Mouse (Mus musculus) mesoderm, embryonic 11.5 days (tissue): ENCODE data around the gene Ddost.
A peak's percentile ranks its signal among the peaks of the same experiment; 100 is the strongest.
"Not testable (repeated sequence)": the region's sequence is repeated elsewhere in the genome, so short reads cannot be mapped to it uniquely, and the experiment has no call there.

ENCODE experiments used
- DNase-seq: peaks from one replicate; pipeline ENCODE4 v3.0.0-alpha.2; 2012; ENCODE audit warnings: low read depth, low spot score

Gene Ddost

DNA sequence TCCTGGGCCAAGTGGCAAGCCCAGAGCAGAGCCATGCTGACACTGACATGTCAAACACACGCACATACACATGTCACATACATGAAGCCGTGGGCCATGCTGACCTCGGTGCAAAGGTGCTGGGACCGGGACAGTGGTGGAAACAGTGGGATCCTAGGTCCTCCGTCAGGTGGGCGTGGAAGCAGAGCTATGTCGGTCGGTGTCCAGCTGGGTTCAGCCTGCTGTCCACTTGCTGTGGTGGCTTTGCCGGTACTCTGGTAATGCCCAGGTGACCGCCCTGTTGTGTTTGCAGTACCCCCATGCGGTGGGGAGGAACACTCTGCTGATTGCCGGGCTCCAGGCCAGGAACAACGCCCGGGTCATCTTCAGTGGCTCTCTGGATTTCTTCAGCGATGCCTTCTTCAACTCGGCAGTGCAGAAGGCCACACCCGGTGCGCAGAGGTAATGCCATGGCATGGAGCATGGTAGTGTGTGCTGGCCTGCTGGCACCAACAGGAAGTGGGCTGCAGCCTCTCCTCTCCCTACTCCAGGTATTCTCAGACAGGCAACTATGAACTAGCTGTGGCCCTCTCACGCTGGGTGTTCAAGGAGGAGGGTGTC is 5.9 kb downstream of the Ddost start:
- DNase-seq = no peak

DNA sequence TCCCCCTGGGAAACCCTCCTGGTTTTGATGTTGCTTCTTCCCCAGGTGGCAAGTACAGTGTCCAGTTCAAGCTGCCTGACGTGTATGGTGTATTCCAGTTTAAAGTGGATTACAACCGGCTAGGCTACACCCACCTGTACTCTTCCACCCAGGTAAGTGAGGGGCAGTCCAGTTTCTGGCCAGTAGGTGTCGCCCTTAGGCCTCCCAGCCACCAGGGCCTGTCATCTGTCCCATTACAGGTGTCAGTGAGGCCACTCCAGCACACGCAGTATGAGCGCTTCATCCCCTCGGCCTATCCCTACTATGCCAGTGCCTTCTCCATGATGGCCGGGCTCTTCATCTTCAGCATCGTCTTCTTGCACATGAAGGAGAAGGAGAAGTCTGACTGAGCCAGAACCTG is 7.1 kb downstream of the Ddost start:
- DNase-seq = no peak

DNA sequence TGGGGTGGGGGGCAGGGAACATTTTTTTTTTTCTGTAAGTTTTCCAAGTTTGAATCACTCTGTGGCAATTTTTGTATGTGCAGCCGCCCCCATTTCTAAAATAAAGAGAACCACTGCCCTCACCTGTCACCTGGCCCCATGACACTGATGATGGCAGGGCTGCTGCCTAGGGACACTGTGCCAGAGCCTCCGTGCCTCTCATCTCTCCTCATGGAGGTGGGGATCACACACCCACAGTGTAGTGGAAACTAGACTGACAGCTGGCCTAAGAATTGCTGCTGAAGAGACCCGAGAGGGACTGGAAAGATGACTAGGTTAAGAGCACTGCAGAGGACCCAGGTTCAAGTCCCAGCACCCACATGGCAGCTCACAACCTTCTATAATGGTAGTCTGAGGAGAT is 7.6 kb downstream of the Ddost start:
- DNase-seq = no peak

DNA sequence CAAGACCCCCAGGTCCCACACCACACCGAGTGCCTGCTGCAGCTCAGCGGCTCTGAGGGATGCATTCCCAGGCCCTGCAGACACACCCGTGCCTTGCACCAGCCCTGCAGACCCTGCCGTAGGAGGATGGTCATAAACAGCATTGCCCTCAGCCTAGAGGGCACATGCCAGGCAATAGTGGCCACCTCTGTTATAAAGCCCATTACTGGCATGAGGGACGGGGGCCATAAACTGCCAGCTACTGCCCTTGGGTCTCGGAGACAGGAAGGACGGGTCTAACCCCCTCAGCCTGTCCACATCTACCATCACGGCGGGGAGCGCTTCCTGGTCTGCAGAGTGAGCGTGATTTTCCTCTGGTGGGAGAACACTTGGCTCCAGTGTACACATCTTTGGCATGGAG is 8.5 kb downstream of the Ddost start:
- DNase-seq = no peak

DNA sequence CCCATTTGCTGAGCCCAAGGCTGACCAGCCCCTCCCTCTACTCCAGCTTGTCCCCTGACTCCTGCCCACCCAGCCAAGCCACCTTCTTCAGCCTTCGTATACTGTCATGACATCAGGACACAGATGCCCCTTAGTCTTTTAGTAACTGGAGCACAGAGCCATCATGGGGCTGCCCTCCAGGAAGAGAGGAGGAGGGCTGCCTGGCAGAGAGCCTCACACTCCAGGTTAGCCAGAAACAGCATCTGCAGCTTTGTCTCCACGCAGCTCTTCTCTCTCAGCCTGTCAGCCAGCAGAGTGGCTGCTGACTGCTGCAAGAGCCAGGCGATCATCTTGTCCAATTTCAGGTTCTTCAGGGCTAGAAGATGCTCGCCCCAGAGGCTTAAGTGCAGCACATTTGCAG is 9.3 kb downstream of the Ddost start:
- no peak for DNase-seq

DNA sequence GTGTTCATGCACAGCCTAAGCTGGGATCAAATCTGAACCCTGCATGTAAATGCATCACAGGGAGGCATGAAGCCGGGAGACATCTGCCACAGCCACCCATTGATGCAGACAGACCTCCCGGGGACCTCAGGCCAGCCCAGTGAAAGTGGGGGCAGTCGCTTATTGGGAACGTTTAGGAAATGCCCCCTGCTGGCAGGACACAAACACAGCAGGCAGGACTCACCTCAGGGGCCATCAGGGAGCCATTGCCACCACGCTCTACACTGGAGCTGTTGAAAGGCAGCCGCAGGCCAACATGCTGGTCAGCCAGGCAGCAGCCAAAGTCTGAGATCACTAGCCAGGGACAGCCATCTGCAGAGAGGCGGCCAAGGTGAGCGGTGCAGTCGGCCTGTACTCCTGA is 11.3 kb downstream of the Ddost start:
- no peak for DNase-seq

DNA sequence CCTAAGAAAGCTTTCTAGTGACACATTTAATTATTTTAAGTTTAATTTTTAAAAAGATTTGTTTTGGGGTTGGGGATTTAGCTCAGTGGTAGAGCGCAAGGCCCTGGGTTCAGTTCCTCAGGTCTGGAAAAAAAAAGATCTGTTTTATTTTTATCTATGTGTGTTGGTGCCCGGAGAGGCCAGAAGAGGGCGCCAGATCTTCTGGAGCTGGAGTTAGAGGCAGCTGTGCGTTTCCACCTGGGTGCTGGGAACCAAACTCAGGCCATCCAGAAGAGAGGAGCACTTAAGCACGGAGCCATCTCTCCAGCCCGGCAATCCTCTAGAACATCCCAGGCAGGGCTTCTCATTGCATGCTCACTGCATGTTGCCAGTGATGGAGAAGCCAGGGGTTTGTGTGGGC is 11.8 kb downstream of the Ddost start:
- DNase-seq = no peak

DNA sequence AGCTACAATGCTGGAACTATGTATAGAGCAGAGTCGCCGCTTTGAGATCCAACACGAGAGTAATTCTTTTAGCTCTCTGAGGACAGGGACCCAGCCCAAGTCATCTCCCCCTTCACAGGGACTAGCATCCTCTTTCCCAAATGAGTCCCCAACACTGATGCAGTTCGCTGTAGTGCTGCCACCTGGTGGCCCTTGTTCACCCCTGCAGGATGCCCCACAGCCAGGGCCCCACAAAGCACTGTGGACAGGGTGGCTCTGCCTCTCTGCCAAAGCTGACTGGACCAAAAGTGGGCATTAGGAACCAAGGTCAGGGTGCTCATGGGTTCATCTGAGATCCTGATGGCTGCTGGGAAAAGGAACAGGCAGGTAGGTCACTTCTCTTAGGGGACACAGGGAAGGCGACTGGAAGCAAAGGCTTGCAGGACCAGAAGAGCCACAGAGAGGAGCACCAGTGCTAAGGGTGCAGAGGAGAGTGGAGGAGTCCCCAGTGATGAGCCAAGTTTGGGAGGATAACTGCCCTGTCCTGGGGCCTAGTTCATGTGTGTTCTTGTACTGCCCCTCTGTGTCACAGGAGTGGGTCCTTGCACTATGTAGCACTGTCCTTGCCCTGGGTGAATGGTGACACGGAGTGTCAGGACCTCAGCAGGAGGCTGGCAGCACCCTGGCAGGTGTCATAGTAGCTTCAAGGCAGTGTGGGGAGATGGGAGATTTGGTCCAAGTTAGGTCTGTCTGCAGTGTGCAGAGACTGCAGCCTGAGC is 14.2 kb downstream of the Ddost start:
- peak; percentile 64 for DNase-seq

DNA sequence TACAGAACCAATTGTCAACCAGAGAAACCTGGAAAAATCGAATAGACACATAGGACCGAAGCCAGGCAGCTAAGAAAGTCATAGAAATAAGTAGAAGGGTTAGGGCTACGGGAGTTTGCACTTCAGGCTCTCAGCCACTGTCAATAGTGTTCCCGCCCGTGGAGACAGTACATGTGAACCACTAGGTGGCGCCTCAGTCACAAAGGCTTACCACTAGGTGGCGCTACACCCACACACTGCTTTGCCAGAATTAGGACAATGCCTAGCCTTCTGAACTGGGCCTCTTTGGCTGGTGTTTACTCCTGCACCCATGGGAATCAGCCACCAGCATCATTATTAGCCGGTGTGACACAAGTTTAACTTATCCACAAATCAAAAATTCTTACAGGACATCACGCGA is 15.0 kb downstream of the Ddost start:
- DNase-seq = peak; percentile 89

DNA sequence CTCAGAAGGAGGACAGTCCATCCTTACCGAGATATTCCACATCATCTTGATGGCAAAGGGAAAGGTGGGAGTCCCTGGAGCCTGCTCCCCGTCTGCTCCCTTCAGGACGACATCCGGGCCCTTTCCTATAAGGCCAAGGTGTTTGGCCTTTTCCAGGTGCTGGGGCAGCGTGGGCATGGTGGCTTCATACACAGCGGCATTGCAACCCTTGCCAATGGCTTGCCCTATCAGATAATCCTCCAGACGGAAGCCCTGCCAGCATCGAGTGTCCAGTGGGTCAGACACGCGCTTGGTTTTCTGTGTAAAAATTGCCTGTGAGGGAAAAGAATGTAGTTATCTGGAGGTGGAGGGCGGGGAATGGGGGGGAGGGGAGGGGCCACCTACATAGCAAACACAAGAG is 16.2 kb downstream of the Ddost start:
- DNase-seq = no peak

DNA sequence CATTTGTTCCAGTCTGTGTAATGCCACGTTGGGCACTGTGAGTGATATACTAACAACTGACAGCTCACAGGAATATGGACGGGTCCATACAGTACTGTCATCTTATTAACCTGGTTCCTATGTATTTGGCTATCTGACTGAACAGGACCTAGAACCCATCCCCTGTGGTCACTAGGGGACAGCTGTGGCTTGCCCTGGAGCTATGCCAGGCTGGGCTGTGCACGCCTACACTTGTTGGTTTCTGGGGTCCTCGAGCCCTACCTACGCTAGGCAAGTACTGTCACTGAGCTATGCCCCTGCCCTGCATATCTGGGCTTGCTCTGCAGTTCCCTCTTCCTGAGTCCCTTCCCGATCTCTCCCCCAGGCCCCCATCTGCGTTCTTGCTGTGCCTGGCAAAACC is 17.0 kb downstream of the Ddost start:
- DNase-seq = no peak

DNA sequence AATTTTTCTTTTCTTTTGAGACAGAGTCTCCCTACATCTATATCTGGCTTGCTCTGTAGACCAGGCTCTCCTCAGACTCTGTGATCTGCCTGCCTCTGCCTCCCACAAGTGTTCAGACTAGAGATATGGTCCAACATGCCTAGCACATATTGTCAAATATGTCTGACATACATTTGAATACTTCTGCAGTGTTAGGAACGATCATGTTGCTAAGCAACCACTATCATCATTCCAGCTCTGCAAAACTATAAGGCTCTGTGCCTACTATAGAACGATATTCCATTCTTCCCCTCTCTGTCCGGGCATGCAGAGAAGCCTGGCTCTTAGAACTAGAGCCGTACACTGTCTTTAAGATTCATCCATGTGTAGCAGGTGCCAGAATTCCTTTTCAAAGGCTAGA is 18.2 kb downstream of the Ddost start:
- DNase-seq = no peak

DNA sequence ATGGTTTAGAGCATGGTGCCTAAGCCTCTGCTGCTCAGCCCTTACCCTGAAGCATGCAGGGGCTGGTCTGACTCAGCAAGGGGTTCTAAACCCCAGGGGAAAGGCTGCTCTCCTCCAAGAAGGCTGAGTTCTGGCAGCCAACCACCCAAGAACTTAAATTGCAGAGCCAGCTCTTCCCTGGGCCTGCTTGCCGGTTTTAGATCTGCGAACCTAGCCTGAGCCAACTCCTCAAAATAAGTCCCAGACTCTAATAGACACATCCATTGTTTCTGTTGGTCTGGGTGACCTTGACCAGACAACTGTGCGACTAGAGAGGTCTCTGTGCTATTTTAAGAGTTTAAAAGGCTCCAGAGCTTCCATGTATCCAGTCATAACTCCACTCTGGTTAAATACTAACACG is 19.2 kb downstream of the Ddost start:
- no peak for DNase-seq

DNA sequence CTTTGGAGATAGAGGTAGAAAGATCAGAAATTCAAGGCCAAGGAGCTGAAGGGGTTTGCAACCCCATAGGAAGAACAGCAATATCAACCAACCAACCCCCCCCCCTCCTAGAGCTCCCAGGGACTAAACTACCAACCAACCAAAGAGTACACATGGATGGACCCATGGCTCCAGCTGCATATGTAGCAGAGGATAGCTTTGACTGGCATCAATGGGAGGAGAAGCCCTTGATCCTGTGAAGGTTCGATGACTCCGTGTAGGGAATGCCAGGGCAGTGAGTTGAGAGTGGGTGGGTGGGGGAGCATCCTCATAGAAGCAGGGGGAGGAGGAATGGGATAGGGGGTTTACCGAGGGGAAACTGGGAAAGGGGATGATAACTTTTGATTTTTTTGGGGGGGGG is 19.9 kb downstream of the Ddost start:
- no peak for DNase-seq

DNA sequence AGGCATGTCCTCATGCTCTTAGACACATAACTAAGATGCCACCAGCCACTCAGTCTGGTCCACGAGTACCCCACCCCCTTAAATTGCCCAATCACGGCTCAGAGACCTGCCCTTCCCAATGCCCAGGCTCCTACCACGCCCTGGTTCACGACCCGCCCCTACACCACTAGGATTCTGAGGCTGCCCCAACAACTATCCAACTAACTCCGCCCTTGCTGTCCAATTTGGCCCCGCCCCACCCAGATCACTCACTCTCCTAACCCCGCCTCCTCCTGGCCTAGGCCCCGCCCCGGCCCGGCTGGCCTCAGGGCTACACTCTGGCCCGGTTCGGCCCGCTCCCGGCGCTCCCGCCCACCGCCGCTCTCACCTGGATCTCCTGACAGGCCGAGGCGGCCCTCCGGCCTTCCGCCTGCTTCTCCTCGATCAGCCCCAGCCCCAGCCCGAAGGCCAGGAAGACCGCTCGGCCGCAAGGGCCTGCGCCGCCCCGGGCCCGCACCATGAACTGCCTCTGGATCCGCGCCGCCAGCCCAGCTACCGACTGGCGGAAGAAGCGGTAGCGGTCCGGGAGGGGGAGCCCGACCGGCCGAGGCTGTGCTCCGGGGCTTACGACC is 21.0 kb downstream of the Ddost start:
- DNase-seq = peak; percentile 87

DNA sequence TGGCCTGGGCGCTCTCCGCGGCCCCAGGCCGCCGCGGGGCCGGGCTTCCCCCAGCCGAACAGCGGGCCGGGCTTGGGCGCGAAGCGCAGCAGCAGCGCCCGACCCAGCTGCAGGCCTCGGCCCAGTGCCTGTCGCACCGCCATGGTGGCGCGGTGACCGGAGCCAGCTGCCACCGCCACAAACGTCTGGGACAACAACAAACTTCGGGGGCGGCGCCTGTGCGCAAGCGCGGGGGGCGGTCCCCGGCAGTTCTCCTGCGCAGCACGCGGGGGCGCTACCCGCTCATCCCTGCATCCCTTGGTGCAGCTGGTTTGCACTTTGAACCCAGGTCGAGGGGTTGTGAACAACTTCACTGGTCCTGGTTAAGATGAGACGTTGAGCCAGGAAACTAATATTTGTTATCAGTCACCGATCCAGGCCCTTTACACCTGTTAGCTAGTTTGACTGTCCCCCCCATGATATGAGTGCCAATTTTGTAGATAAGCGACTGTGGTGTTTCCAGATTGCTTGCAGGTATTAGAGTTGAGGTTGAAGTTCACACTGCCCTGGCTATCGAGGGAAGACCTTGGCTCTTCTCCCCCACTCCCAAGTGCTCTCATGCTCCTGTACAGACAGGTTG is 21.7 kb downstream of the Ddost start, which contains the start of gene Pink1:
Gene Pink1 (minus strand): TSS at position 231 of the 619 bp plus-strand sequence.
- DNase-seq = peak; percentile 88

DNA sequence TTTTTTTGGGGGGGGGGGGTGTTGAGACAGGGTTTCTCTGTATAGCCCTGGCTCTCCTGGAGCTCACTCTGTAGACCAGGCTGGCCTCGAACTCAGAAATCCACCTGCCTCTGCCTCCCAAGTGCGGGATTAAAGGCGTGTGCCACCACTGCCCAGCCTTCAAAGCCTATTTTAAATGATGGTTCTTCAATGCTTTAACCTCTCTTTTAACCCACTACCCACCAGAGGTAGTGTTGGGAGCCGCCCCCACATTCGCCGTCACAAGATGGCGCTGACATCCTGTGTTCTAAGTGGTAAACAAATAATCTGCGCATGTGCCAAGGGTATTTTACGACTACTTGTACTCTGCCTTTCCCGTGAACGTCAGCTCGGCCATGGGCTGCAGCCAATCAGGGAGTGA is 22.6 kb downstream of the Ddost start:
- not testable (repeated sequence) for DNase-seq

DNA sequence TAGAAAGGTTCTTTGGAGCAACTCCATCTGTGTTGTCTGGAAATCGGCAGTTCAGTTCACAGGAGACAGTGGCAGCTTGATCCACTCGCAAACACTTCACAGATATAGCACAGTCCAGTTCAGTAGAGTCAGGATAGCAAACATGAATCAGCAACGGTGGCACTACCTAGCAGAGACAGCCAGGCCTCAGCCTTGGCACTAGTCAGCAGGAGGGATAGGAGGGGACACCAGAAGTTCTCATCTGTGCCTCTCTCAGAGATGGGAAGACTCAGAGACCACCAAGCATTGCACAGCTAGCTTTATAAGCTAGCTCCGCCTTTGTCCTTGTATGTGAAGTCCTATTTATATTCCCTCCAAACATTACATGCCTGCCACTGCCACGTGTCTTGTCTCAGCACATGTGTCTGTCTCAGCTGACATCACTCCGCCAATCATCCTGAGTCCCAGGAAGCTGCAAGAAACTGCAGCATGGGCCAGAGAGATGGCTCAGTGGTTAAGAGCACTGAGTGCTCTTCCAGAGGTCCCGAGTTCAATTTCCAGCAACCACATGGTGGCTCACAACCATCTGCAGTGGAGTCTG is 23.5 kb downstream of the Ddost start:
- DNase-seq = no peak

DNA sequence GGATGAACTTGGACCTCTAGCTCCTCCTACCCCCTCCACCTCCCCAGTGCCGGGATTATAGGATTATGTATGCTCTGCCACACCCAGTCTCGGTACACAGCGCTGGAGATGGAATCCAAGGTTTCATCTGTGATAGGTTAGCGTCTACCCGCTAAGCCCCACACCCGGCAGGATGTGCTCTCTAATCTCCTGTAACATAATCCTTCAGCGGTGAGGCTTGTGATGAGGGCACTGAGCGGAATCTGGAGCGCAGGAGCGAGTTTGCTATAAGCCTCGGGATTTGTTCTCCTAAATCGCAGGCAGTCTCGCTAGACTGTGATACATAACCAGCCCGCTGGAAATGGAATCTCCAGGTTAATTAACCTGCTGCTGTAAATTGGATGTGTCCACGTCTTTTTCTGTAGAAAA is 25.7 kb downstream of the Ddost start:
- peak; percentile 45 for DNase-seq

DNA sequence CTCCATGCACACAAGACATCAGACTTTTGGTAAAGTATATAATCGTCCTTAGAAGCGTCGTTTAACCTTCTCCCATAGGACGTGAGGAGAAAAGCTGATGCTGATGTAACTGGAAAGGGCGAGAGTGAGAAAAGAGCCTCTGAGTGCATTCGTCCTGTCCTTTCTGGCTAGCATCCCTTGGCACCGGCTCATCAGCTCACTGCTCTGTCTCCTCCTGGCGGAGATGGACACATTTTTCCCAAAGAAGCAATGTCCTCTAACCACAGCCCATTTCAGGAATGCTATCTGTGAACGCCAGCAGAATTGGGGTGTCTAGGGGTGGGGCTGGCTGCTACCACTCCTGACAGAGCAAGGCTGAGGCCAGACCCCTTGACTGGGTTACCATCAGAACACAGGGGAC is 27.1 kb downstream of the Ddost start:
- DNase-seq = no peak

DNA sequence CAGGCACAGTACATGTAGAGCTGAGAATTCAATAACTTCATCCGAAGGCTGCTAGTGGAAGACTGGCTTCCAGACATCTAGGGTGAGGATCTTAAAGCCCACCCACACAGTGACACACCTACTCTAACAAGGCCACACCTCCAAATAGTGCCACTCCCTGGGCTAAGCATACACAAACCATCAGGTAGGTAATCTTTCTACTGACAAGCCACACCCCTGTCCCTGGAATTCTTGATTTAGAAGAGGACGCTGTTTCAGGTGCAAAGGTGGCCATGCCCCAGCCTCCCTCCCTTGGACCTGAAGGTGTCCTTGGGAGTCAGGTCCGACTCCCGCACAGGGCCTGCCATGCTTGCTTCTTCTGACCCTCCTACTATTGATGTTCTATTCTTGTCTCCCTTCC is 28.6 kb downstream of the Ddost start:
- no peak for DNase-seq

DNA sequence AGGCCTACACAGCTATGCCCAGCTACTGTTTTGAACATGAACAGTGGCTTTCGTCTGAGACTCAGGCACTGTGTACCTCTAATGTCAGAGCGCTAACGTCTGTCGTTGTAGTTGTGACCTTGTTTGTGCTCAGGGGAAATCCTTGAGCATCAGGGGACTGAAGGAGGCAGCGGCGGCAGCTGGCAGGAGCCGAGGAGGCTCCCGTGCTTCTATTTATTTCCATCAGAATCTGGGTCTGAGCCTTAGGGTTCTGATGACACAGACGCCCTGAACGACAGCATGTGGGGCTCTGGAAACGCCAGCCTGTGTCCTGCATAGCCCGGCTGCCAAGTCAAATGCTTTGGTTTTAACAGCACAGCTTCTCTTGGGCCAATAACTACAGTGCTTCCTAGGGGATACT is 30.5 kb downstream of the Ddost start:
- DNase-seq = no peak
